Mouse (Mus musculus) G1E (cell line): ENCODE measurements around the gene Polr2e. TPM values are rescaled to one million over a fixed set of nuclear protein-coding genes. Genes with fewer than 3 reads are reported as not detected.

Experiments
- ATAC-seq: 2 replicates; pipeline ENCODE4 v1.8.0; 2016; ENCODE audit warnings: mild to moderate bottlenecking; ENCODE audit not compliant: insufficient number of reproducible peaks, poor library complexity, low FRiP score, severe bottlenecking; ENCODE audit errors: extremely low read depth
- DNase-seq: peaks from one replicate; pipeline ENCODE4 v3.0.0; 2012; ENCODE audit warnings: low spot score
- H3K27me3 ChIP-seq: 2 replicates; pipeline ENCODE4 v1.6.1; 2012; ENCODE audit warnings: mild to moderate bottlenecking, low read length, inconsistent platforms; ENCODE audit not compliant: insufficient read depth
- H3K36me3 ChIP-seq: replicated peaks from 2 replicates; pipeline ENCODE3; 2012; ENCODE audit warnings: mild to moderate bottlenecking, inconsistent platforms
- H3K4me1 ChIP-seq: 2 replicates; pipeline ENCODE4 v1.6.1; 2012; ENCODE audit warnings: low read depth, low read length, inconsistent platforms, mixed read lengths; ENCODE audit not compliant: insufficient read depth
- H3K4me3 ChIP-seq: 2 replicates; pipeline ENCODE4 v1.5.1; 2012; ENCODE audit warnings: low read depth, mild to moderate bottlenecking, inconsistent platforms, low read length, moderate library complexity, mixed read lengths
- H3K9me3 ChIP-seq: replicated peaks from 2 replicates; pipeline ENCODE4 v1.6.1; 2012; ENCODE audit warnings: inconsistent platforms
- CTCF ChIP-seq: IDR thresholded peaks from 2 replicates; pipeline ENCODE4 v1.5.1; 2012; ENCODE audit warnings: low read depth, low read length, inconsistent platforms, mixed read lengths
- GATA1 ChIP-seq: IDR thresholded peaks from 2 replicates; pipeline ENCODE4 v1.6.1; 2012; ENCODE audit warnings: borderline replicate concordance, low read length, inconsistent platforms, mixed read lengths
- GATA2 ChIP-seq: IDR thresholded peaks from 2 replicates; pipeline ENCODE4 v1.6.1; 2012; ENCODE audit warnings: low read depth, low read length, inconsistent platforms, borderline replicate concordance
- POLR2AphosphoS5 ChIP-seq: IDR thresholded peaks from 2 replicates; pipeline ENCODE4 v1.6.1; 2012; ENCODE audit warnings: low read depth, low read length, inconsistent platforms; ENCODE audit not compliant: insufficient replicate concordance
- TAL1 ChIP-seq: conservative IDR thresholded peaks from 2 replicates; pipeline ENCODE4 v1.6.1; 2012; ENCODE audit warnings: low read depth, low read length, inconsistent platforms, mixed read lengths
- polyA plus RNA-seq: library from polyadenylated mRNA; stranded (reverse); fragments of >175 nt; gene quantifications from 2 replicates; pipeline ENCODE4 v1.2.3, GENCODE M21; 2012
- total RNA-seq, 2 experiments: library from RNA; stranded (forward) in 1 of 2; stranded (reverse) in 1 of 2; fragments of 200-1000 nt in 1 of 2; fragments of >200 nt in 1 of 2; fragmentation: Nextera tagmentation in 1 of 2; gene quantifications; 2 replicates each; pipeline ENCODE4 v1.2.3; 2014 to 2017

Gene Polr2e
- total and polyA plus RNA-seq, 3 experiments: 54.6 to 206 (median 90.2) TPM

GRCm38 (mm10) chr10:80080396-80081070 lies 40.9 kb upstream of the Polr2e start:
- no peak for TF ChIP-seq CTCF
- no peak for TF ChIP-seq POLR2AphosphoS5
- no peak for TF ChIP-seq GATA2
- no peak for TF ChIP-seq GATA1
- TF ChIP-seq TAL1: no peak
- H3K4me1 ChIP-seq: peaks cover 64% of the 10 kb centered on the region
- no peaks in the 10 kb centered on the region for H3K27me3 ChIP-seq
- peaks cover 98% of the 10 kb centered on the region for H3K36me3 ChIP-seq
- ATAC-seq: 0 out of 2 replicates have a peak, but pooled peaks have one; percentile 41
- H3K9me3 ChIP-seq: no peaks in the 10 kb centered on the region
- no peak for DNase-seq
- peak overlapping the region; percentile 62; the same call in 1 of the 2 replicates for H3K4me3 ChIP-seq

GRCm38 (mm10) chr10:80078366-80078765 lies 38.8 kb upstream of the Polr2e start:
- TF ChIP-seq GATA1 (no peak), TAL1 (no peak), GATA2 (no peak), CTCF (no peak), POLR2AphosphoS5 (no peak)
- Histone ChIP-seq H3K4me1 (peaks cover 86% of the 10 kb centered on the region), H3K27me3 (no peaks in the 10 kb centered on the region), H3K9me3 (no peaks in the 10 kb centered on the region), H3K4me3 (no peak overlapping the region), H3K36me3 (peaks cover 97% of the 10 kb centered on the region)
- no peak for DNase-seq
- no peak for ATAC-seq

- peaks cover 86% of the 10 kb centered on the region for H3K4me1 ChIP-seq
- H3K36me3 ChIP-seq: peaks cover 97% of the 10 kb centered on the region
- ATAC-seq (no peak), DNase-seq (no peak)
- H3K9me3 ChIP-seq: no peaks in the 10 kb centered on the region
- H3K27me3 ChIP-seq: no peaks in the 10 kb centered on the region
- no peak for TF ChIP-seq GATA1
- no peak for TF ChIP-seq TAL1
- TF ChIP-seq POLR2AphosphoS5: no peak
- TF ChIP-seq GATA2: no peak
- no peak for TF ChIP-seq CTCF
- no peak overlapping the region for H3K4me3 ChIP-seq
Measured at GRCm38 (mm10) chr10:80077312-80077711, 37.7 kb upstream of the Polr2e start.

- DNase-seq: no peak
- Histone ChIP-seq H3K4me3 (no peak overlapping the region), H3K27me3 (no peaks in the 10 kb centered on the region), H3K4me1 (peaks cover 86% of the 10 kb centered on the region), H3K9me3 (no peaks in the 10 kb centered on the region), H3K36me3 (peaks cover 97% of the 10 kb centered on the region)
- no peak for ATAC-seq
- TF ChIP-seq TAL1 (no peak), GATA1 (no peak), CTCF (no peak), POLR2AphosphoS5 (no peak), GATA2 (no peak)
Measured at GRCm38 (mm10) chr10:80076386-80076785, 36.8 kb upstream of the Polr2e start.

- Histone ChIP-seq H3K27me3 (no peaks in the 10 kb centered on the region), H3K4me3 (no peak overlapping the region; the same call in 1 of the 2 replicates), H3K36me3 (peaks cover 94% of the 10 kb centered on the region), H3K9me3 (no peaks in the 10 kb centered on the region), H3K4me1 (peaks cover 86% of the 10 kb centered on the region)
- DNase-seq (no peak), ATAC-seq (no peak)
- TF ChIP-seq GATA2 (no peak), GATA1 (no peak), POLR2AphosphoS5 (no peak), TAL1 (no peak), CTCF (no peak)
Measured at GRCm38 (mm10) chr10:80075924-80076323, 36.3 kb upstream of the Polr2e start.

- Histone ChIP-seq H3K27me3 (no peaks in the 10 kb centered on the region), H3K4me1 (peaks cover 86% of the 10 kb centered on the region), H3K9me3 (no peaks in the 10 kb centered on the region), H3K4me3 (peak overlapping the region; percentile 71), H3K36me3 (peaks cover 94% of the 10 kb centered on the region)
- ATAC-seq: peak; percentile 51
- TF ChIP-seq GATA2 (no peak), CTCF (no peak)
- DNase-seq: peak; percentile 71
Measured at GRCm38 (mm10) chr10:80074813-80075601, 35.4 kb upstream of the Polr2e start.
